Mouse (Mus musculus) MEL (cell line): ENCODE measurements at regions not wholly inside any gene's neighbourhood (a gene's known extent, or its start where the extent isn't known, plus 50 kb on each side); places are given as distances from the start of the nearest gene placed in this dataset.

Experiments
- DNase-seq: peaks from one replicate; pipeline ENCODE4 v3.0.0; 2011; ENCODE audit warnings: low read depth, low spot score
- H3K27ac ChIP-seq: 2 replicates; pipeline ENCODE4 v1.5.1; 2012; ENCODE audit warnings: low read depth, mild to moderate bottlenecking, control low read depth, low read length, moderate library complexity; ENCODE audit not compliant: control insufficient read depth
- H3K27me3 ChIP-seq, 2 experiments: fragments of 150-350 bp in 1 of 2; sonication (generic) in 1 of 2; 2 replicates each; pipeline ENCODE4 v1.6.1; 2012; ENCODE audit warnings: low read length in 2 of 2, mild to moderate bottlenecking in 2 of 2, improper control_type of control experiment in 1 of 2, moderate library complexity in 1 of 2; ENCODE audit not compliant: insufficient read depth in 2 of 2, control insufficient read depth in 1 of 2
- H3K36me3 ChIP-seq, 2 experiments: 2 replicates each; pipeline ENCODE4 v1.6.1; 2012 to 2014; ENCODE audit warnings: low read length in 2 of 2, improper control_type of control experiment in 1 of 2, inconsistent platforms in 1 of 2, mild to moderate bottlenecking in 1 of 2; ENCODE audit not compliant: insufficient read depth in 2 of 2, control insufficient read depth in 1 of 2
- H3K4me1 ChIP-seq, 2 experiments: fragments of 150-350 bp in 1 of 2; sonication (generic) in 1 of 2; 2 replicates each; pipeline ENCODE4 v1.6.1; 2012; ENCODE audit warnings: low read length in 2 of 2, improper control_type of control experiment in 1 of 2, mild to moderate bottlenecking in 1 of 2; ENCODE audit not compliant: insufficient read depth in 2 of 2, control insufficient read depth in 1 of 2
- H3K4me3 ChIP-seq, 2 experiments: fragments of 150-350 bp in 1 of 2; sonication (generic) in 1 of 2; 2 replicates each; pipeline ENCODE4 v1.5.1; 2012; ENCODE audit warnings: low read depth in 2 of 2, low read length in 2 of 2, mild to moderate bottlenecking in 2 of 2, moderate library complexity in 2 of 2, control low read depth in 1 of 2, improper control_type of control experiment in 1 of 2; ENCODE audit not compliant: control insufficient read depth in 1 of 2, insufficient read depth in 1 of 2
- H3K79me2 ChIP-seq: 2 replicates; pipeline ENCODE4 v1.6.1; 2012; ENCODE audit warnings: mild to moderate bottlenecking, low read length, moderate library complexity; ENCODE audit not compliant: control insufficient read depth, poor library complexity, insufficient read depth
- H3K9ac ChIP-seq: 2 replicates; pipeline ENCODE4 v1.6.1; 2012; ENCODE audit warnings: low read depth, mild to moderate bottlenecking, control low read depth, low read length, moderate library complexity; ENCODE audit not compliant: control insufficient read depth, poor library complexity, severe bottlenecking
- H3K9me3 ChIP-seq: fragments of 150-350 bp; sonication (generic); replicated peaks from 2 replicates; pipeline ENCODE4 v1.6.1; 2012; ENCODE audit warnings: mild to moderate bottlenecking, low read length, improper control_type of control experiment, moderate library complexity; ENCODE audit not compliant: insufficient read depth
- BHLHE40 ChIP-seq: IDR thresholded peaks from 2 replicates; pipeline ENCODE4 v1.6.1; 2012; ENCODE audit warnings: low read depth, mild to moderate bottlenecking, inconsistent platforms, low read length, improper control_type of control experiment, borderline replicate concordance
- CTCF ChIP-seq, 3 experiments: IDR thresholded peaks in 2 of 3; conservative IDR thresholded peaks in 1 of 3; 2 replicates each; pipeline ENCODE4 v1.5.1; 2011 to 2012; ENCODE audit warnings: low read length in 3 of 3, low read depth in 2 of 3, mild to moderate bottlenecking in 2 of 3, improper control_type of control experiment in 1 of 3, inconsistent platforms in 1 of 3, mixed read lengths in 1 of 3, moderate library complexity in 1 of 3; ENCODE audit not compliant: control insufficient read depth in 1 of 3, insufficient read depth in 1 of 3, poor library complexity in 1 of 3, severe bottlenecking in 1 of 3
- E2F4 ChIP-seq: IDR thresholded peaks from 2 replicates; pipeline ENCODE4 v1.6.1; 2011; ENCODE audit warnings: low read depth, low read length, improper control_type of control experiment, borderline replicate concordance
- EP300 ChIP-seq, 2 experiments: IDR thresholded peaks; 2 replicates each; pipeline ENCODE4 v1.6.1; 2011; ENCODE audit warnings: improper control_type of control experiment in 2 of 2, low read length in 2 of 2, low read depth in 1 of 2, mild to moderate bottlenecking in 1 of 2
- ETS1 ChIP-seq: IDR thresholded peaks from 2 replicates; pipeline ENCODE4 v1.6.1; 2012; ENCODE audit warnings: low read depth, mild to moderate bottlenecking, inconsistent platforms, low read length, improper control_type of control experiment, moderate library complexity
- GABPA ChIP-seq: IDR thresholded peaks from 2 replicates; pipeline ENCODE4 v1.6.1; 2012; ENCODE audit warnings: low read depth, mild to moderate bottlenecking, inconsistent platforms, low read length, improper control_type of control experiment, moderate library complexity
- GATA1 ChIP-seq: IDR thresholded peaks from 2 replicates; pipeline ENCODE4 v1.6.1; 2011; ENCODE audit warnings: low read depth, low read length, improper control_type of control experiment
- HCFC1 ChIP-seq: IDR thresholded peaks from 2 replicates; pipeline ENCODE4 v1.6.1; 2012; ENCODE audit warnings: low read depth, mild to moderate bottlenecking, inconsistent platforms, low read length, improper control_type of control experiment, moderate library complexity
- MAFK ChIP-seq: IDR thresholded peaks from 2 replicates; pipeline ENCODE4 v1.6.1; 2011; ENCODE audit warnings: low read depth, mild to moderate bottlenecking, low read length, improper control_type of control experiment, borderline replicate concordance
- MAX ChIP-seq: IDR thresholded peaks from 2 replicates; pipeline ENCODE4 v1.6.1; 2011; ENCODE audit warnings: low read length, improper control_type of control experiment
- MEF2A ChIP-seq: IDR thresholded peaks from 2 replicates; pipeline ENCODE4 v1.6.1; 2014; ENCODE audit warnings: low read depth, mild to moderate bottlenecking, inconsistent platforms, low read length, improper control_type of control experiment; ENCODE audit not compliant: poor library complexity, insufficient replicate concordance, severe bottlenecking; ENCODE audit errors: extremely low read depth
- MYB ChIP-seq: IDR thresholded peaks from 2 replicates; pipeline ENCODE4 v1.6.1; 2011; ENCODE audit warnings: mild to moderate bottlenecking, low read depth, low read length, improper control_type of control experiment
- MYC ChIP-seq: IDR thresholded peaks from 2 replicates; pipeline ENCODE4 v1.6.1; 2011; ENCODE audit warnings: low read depth, mild to moderate bottlenecking, low read length, improper control_type of control experiment, moderate library complexity
- NELFE ChIP-seq: IDR thresholded peaks from 2 replicates; pipeline ENCODE4 v1.6.1; 2011; ENCODE audit warnings: low read depth, low read length, improper control_type of control experiment
- POLR2AphosphoS2 ChIP-seq: IDR thresholded peaks from 2 replicates; pipeline ENCODE4 v1.6.1; 2011; ENCODE audit warnings: low read length, improper control_type of control experiment
- TBP ChIP-seq: IDR thresholded peaks from 2 replicates; pipeline ENCODE4 v1.8.0; 2011; ENCODE audit warnings: low read depth, low read length, improper control_type of control experiment
- ZKSCAN1 ChIP-seq: IDR thresholded peaks from 2 replicates; pipeline ENCODE4 v1.6.1; 2012; ENCODE audit warnings: low read depth, mild to moderate bottlenecking, inconsistent platforms, low read length, improper control_type of control experiment, moderate library complexity

GRCm38 (mm10) chr3:33218291-33218690 lies 75.2 kb upstream of the Pex5l start:
- no peak for DNase-seq
- Histone ChIP-seq H3K27ac (no peak overlapping the region), H3K9ac (no peak overlapping the region), H3K36me3 (no peaks in the 10 kb centered on the region), H3K27me3 (no peaks in the 10 kb centered on the region), H3K9me3 (no peaks in the 10 kb centered on the region), H3K79me2 (no peaks in the 10 kb centered on the region)
- TF ChIP-seq MAFK = no peak
- TF ChIP-seq MEF2A = no peak
- no peak for TF ChIP-seq EP300 (IDR thresholded peaks at IDR 0.05; ENCODE audit: low read depth in 1 of 2, low read length in 2 of 2)
- TF ChIP-seq HCFC1 = no peak
- TF ChIP-seq, all 39 proteins: peak for 0
- Histone ChIP-seq H3K4me3 (no peak overlapping the region), H3K4me1 (no peaks in the 10 kb centered on the region)

- no peaks in the 10 kb centered on the region for H3K79me2 ChIP-seq
- no peaks in the 10 kb centered on the region for H3K4me1 ChIP-seq
- no peaks in the 10 kb centered on the region for H3K9me3 ChIP-seq
- no peak overlapping the region for H3K4me3 ChIP-seq
- no peaks in the 10 kb centered on the region for H3K36me3 ChIP-seq
- no peak for TF ChIP-seq GABPA
- TF ChIP-seq MYB = no peak
- TF ChIP-seq POLR2AphosphoS2 = no peak
- TF ChIP-seq CTCF (IDR thresholded peaks at IDR 0.05 in 2 of 3, conservative IDR thresholded peaks at IDR 0.05 in 1 of 3; ENCODE audit: control insufficient read depth in 1 of 3, insufficient read depth in 1 of 3, low read depth in 2 of 3, low read length in 3 of 3, poor library complexity in 1 of 3, severe bottlenecking in 1 of 3) = no peak
- TF ChIP-seq HCFC1 = no peak
- no peak for TF ChIP-seq NELFE
- no peak for TF ChIP-seq BHLHE40
- no peak for TF ChIP-seq ZKSCAN1
- TF ChIP-seq MAX = no peak
- TF ChIP-seq E2F4 = no peak
- no peak for TF ChIP-seq GATA1
- no peak for TF ChIP-seq ETS1
- no peak for TF ChIP-seq MYC
- TF ChIP-seq MAFK = no peak
- no peak for TF ChIP-seq TBP
- no peak overlapping the region for H3K9ac ChIP-seq
- no peaks in the 10 kb centered on the region for H3K27me3 ChIP-seq
- no peak for DNase-seq
- H3K27ac ChIP-seq = no peak overlapping the region
These were observed 74.5 kb upstream of the Pex5l start for GRCm38 (mm10) chr3:33217360-33218034.
